Mouse (Mus musculus) bone marrow, adult 2 months (tissue): ENCODE measurements around the gene Cbfa2t2. TPM values are rescaled to one million over a fixed set of nuclear protein-coding genes. Genes with fewer than 3 reads are reported as not detected.

ENCODE experiments used
- H3K27ac ChIP-seq: fragments of 200-500 bp; 2 replicates; pipeline ENCODE4 v1.5.1; 2012; ENCODE audit warnings: low read depth, mild to moderate bottlenecking, control low read depth, inconsistent platforms, low read length; ENCODE audit not compliant: control insufficient read depth, poor library complexity, insufficient read depth
- H3K4me1 ChIP-seq: fragments of 200-500 bp; 2 replicates; pipeline ENCODE4 v1.6.1; 2011; ENCODE audit warnings: low read length; ENCODE audit not compliant: control insufficient read depth, insufficient read depth
- H3K4me3 ChIP-seq: fragments of 200-500 bp; replicated peaks from 2 replicates; pipeline ENCODE3; 2011; ENCODE audit warnings: mild to moderate bottlenecking, low read depth, low read length, control low read depth; ENCODE audit not compliant: control insufficient read depth
- CTCF ChIP-seq: fragments of 200-500 bp; IDR thresholded peaks from 2 replicates; pipeline ENCODE4 v1.5.1; 2011; ENCODE audit warnings: low read length, control low read depth; ENCODE audit not compliant: control insufficient read depth, insufficient read depth
- POLR2A ChIP-seq: fragments of 200-500 bp; IDR thresholded peaks from 2 replicates; pipeline ENCODE4 v1.6.1; 2011; ENCODE audit warnings: low read depth, mild to moderate bottlenecking, control low read depth, low read length, borderline replicate concordance; ENCODE audit not compliant: control insufficient read depth
- WGBS: fragments of 180-500 bp; shearing (Covaris S2); methylation state at CpG from one replicate; pipeline ENCODE4 v1.1.7; 2018; 5-methylcytosine and 5-hydroxymethylcytosine counted together
- polyA plus RNA-seq: library from polyadenylated mRNA; stranded (reverse); fragments of >200 nt; gene quantifications from 2 replicates; pipeline ENCODE4 v1.2.4, GENCODE M21; 2011; ENCODE audit warnings: low replicate concordance; ENCODE audit not compliant: missing spikeins, insufficient read depth, insufficient read length

Cbfa2t2 gene
- polyA plus RNA-seq, 1 experiment: 16.4 TPM

- TF ChIP-seq CTCF: no peak
- no peak for TF ChIP-seq POLR2A
These were observed 89.0 kb downstream of the Cbfa2t2 start for GRCm38 (mm10) chr2:154525285-154525684.

GRCm38 (mm10) chr2:154526531-154526930, 90.2 kb downstream of the Cbfa2t2 start:
- no peaks in the 10 kb centered on the region for H3K4me1 ChIP-seq
- H3K27ac ChIP-seq: no peak overlapping the region
- no peak overlapping the region for H3K4me3 ChIP-seq
- WGBS: 66% methylated on average over 3 of the region's 3 CpGs
- TF ChIP-seq CTCF (no peak), POLR2A (no peak)

More at GRCm38 (mm10) chr2:154525285-154525684, 89.0 kb downstream of the Cbfa2t2 start:
- H3K4me1 ChIP-seq: no peaks in the 10 kb centered on the region
- H3K27ac ChIP-seq: no peak overlapping the region
- H3K4me3 ChIP-seq: no peak overlapping the region
- WGBS: 87% methylated on average over 2 of the region's 2 CpGs

GRCm38 (mm10) chr2:154532888-154533287, 96.6 kb downstream of the Cbfa2t2 start:
- WGBS: 66% methylated on average over 3 of the region's 3 CpGs
- TF ChIP-seq POLR2A (no peak), CTCF (no peak)
- Histone ChIP-seq H3K27ac (no peak overlapping the region), H3K4me1 (no peaks in the 10 kb centered on the region), H3K4me3 (no peak overlapping the region)

- 86% methylated on average over 12 of the region's 12 CpGs for WGBS
- no peak for TF ChIP-seq POLR2A
- TF ChIP-seq CTCF: no peak
- Histone ChIP-seq H3K4me3 (no peak overlapping the region), H3K27ac (no peak overlapping the region), H3K4me1 (no peaks in the 10 kb centered on the region)
These were observed 98.5 kb downstream of the Cbfa2t2 start for GRCm38 (mm10) chr2:154534704-154535270.

GRCm38 (mm10) chr2:154538310-154538709, 102.0 kb downstream of the Cbfa2t2 start:
- WGBS: 87% methylated on average over 2 of the region's 2 CpGs
- H3K4me1 ChIP-seq: no peaks in the 10 kb centered on the region
- H3K4me3 ChIP-seq: no peak overlapping the region
- no peak overlapping the region for H3K27ac ChIP-seq
- no peak for TF ChIP-seq POLR2A

GRCm38 (mm10) chr2:154538710-154539109, 102.4 kb downstream of the Cbfa2t2 start:
- 54% methylated on average over 3 of the region's 3 CpGs for WGBS
- no peak for TF ChIP-seq CTCF
- TF ChIP-seq POLR2A: no peak
- Histone ChIP-seq H3K4me1 (no peaks in the 10 kb centered on the region), H3K4me3 (no peak overlapping the region), H3K27ac (no peak overlapping the region)

- H3K4me3 ChIP-seq: no peak overlapping the region
- no peaks in the 10 kb centered on the region for H3K4me1 ChIP-seq
- H3K27ac ChIP-seq: no peak overlapping the region
- 58% methylated on average over 3 of the region's 3 CpGs for WGBS
- TF ChIP-seq POLR2A: no peak
- TF ChIP-seq CTCF: 0 out of 2 replicates have a peak, but pooled peaks have one; percentile 29
These were observed 103.4 kb downstream of the Cbfa2t2 start for GRCm38 (mm10) chr2:154539720-154540119.

- TF ChIP-seq POLR2A (no peak), CTCF (no peak)
- 78% methylated on average over 2 of the region's 2 CpGs for WGBS
- H3K4me1 ChIP-seq: no peaks in the 10 kb centered on the region
- no peak overlapping the region for H3K4me3 ChIP-seq
- no peak overlapping the region for H3K27ac ChIP-seq
These were observed 105.3 kb downstream of the Cbfa2t2 start for GRCm38 (mm10) chr2:154541630-154542029.

- H3K4me3 ChIP-seq: no peak overlapping the region
- TF ChIP-seq POLR2A (no peak), CTCF (no peak)
- H3K4me1 ChIP-seq: no peaks in the 10 kb centered on the region
- no peak overlapping the region for H3K27ac ChIP-seq
- 89% methylated on average over 9 of the region's 9 CpGs for WGBS
These were observed 107.5 kb downstream of the Cbfa2t2 start for GRCm38 (mm10) chr2:154543567-154544347.
